Mouse (Mus musculus): ENCODE measurements at regions not wholly inside any gene's neighbourhood (a gene's known extent, or its start where the extent isn't known, plus 50 kb on each side); places are given as distances from the start of the nearest gene placed in this dataset.

DNA sequence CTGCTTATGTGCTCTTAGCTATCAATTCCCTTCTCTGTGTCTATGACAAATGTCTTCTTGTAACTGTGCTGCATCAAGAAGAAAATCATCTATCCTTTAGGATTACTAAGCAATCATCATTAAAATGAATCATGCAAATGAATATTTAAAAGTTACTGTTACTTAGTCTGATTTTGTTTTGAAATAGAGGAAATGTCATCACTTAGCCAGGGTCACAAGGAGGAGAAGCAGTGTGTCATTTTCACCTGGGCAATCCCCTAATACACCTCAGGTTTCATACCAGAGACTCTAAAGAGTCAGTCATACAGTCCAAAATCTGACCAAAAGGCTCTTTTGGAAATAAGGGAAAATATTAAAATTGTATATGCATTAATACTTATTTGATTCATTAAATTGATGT is 74.2 kb upstream of the Klf6 start:
- Histone ChIP-seq H3K27ac (no peak overlapping the region), H3K9me3 (no peaks in the 10 kb centered on the region), H3K9ac (replicated peaks) (no peak overlapping the region), H3K27me3 (no peaks in the 10 kb centered on the region), H3K4me1 (replicated peaks) (no peaks in the 10 kb centered on the region), H3K4me3 (replicated peaks) (no peak overlapping the region), H3K36me3 (no peaks in the 10 kb centered on the region), H3K4me2 (replicated peaks) (no peak overlapping the region)
- no peak for ATAC-seq

DNA sequence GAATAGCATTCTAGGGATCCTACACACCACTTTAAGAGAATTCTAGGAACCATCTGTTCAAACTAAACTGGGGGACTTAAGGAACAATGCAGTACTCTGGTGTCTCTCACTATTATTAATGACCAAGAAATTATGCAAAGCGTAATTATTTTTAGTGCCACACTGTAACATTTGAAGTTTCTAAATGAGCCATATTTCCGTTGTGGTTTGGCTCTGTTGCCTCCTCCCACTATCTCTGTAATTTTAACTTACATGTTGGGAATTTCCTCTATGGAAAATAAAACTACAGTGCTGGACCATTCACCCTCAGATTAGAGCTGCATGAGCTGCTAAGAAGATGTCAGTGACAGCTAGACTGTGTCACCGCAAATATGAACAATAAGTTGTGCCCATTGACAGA is 72.0 kb upstream of the Klf6 start:
- Histone ChIP-seq H3K9me3 (no peaks in the 10 kb centered on the region), H3K4me2 (replicated peaks) (no peak overlapping the region), H3K27me3 (no peaks in the 10 kb centered on the region), H3K27ac (no peak overlapping the region), H3K36me3 (no peaks in the 10 kb centered on the region), H3K4me3 (replicated peaks) (no peak overlapping the region), H3K4me1 (replicated peaks) (no peaks in the 10 kb centered on the region), H3K9ac (replicated peaks) (no peak overlapping the region)
- WGBS, result 85% methylated on average over 3 of the region's 3 CpGs
- no peak for ATAC-seq

DNA sequence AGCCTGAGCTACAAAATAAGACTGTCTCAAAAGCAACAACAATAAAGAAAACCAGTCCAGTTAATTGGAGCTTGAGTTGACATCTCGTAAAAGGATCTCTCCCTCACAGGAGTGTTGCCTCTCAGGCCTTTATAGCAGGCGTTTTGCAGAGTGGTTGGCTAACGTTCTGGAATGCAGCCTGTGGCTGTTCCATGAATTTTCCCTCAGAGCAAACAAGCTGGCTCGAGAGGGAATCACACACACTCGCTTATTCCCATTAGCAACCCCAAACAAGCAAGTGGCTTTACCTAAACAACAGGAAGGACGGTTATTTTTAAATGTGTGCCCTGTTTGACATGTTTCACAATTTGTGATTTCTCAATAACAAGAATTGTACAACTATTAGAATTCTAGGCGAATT is 59.2 kb upstream of the Klf6 start:
- no peak for ATAC-seq
- Histone ChIP-seq H3K4me1 (replicated peaks) (peaks cover 4% of the 10 kb centered on the region; the same call in 1 of the 2 replicates), H3K4me2 (replicated peaks) (no peak overlapping the region), H3K9me3 (no peaks in the 10 kb centered on the region), H3K27me3 (no peaks in the 10 kb centered on the region), H3K27ac (no peak overlapping the region), H3K4me3 (replicated peaks) (no peak overlapping the region), H3K9ac (replicated peaks) (no peak overlapping the region), H3K36me3 (no peaks in the 10 kb centered on the region)
- 62% methylated on average over 7 of the region's 7 CpGs for WGBS

DNA sequence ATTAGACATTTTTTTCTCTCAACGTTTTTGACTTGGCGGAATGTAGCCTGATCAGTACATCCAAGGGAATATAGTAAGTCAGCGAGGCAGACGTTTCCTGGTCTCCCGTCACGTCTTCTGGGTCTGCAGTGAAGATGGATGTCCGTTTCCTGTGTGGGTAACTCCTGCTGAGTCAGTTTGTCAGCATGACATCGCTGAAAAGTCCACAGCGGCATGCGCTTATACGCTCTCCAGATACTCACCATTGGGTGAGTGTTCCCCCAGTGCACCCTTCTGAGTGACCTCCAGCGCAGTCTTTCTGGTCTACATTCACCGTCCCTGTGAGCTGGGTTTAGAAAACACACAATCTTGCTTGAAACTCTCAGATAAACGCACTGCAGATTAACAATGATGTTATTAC is 58.5 kb upstream of the Klf6 start:
- no peak overlapping the region for H3K4me2 ChIP-seq (replicated peaks)
- H3K4me1 ChIP-seq (replicated peaks), result peaks cover 4% of the 10 kb centered on the region; the same call in 1 of the 2 replicates

DNA sequence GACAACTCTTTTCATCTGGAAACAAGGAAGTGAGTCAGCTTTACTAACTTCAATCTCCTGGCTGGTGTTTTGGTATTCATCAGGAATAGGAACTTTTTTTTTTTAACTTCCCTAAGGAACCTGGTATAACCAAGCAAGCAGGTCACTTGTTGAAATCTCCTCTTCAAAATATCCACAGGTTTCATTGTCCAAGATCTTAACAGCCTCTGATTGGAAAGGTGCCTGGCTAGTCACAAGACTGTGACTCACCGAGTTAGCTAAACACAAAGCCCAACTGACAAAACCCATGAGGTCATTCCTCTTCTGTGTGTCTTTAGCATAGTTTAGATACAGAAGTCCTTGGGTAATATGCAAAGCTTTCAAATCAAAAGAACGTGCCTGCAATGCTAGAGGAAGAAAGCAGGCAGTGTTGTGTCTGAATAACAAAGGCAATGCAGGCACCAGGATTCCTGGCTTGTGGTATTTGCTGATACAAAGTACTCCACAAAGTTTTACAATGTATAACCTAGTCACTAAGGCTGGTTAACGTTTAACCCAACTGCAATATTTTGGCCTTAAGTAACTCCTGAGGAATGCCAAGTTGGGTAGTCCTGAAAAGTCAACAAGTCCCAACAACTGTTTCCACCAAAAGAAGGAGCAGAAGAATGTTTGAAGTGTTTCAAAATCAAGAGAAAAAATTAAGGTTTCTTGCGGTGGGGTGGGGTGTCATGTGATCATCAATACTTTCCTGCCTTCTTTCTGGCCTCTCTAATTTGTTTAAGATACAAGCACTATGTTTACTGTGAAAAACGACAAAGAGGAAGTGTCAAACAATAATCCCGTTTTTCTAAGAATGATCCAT is 57.5 kb upstream of the Klf6 start:
- no peak overlapping the region for H3K9ac ChIP-seq (replicated peaks)
- H3K4me1 ChIP-seq (replicated peaks), result peaks cover 4% of the 10 kb centered on the region; the same call in 1 of the 2 replicates
- no peak for ATAC-seq
- WGBS, result 12% methylated on average over 6 of the region's 6 CpGs
- no peak overlapping the region for H3K4me3 ChIP-seq (replicated peaks)
- no peaks in the 10 kb centered on the region for H3K36me3 ChIP-seq
- no peak overlapping the region for H3K4me2 ChIP-seq (replicated peaks)
- no peak overlapping the region for H3K27ac ChIP-seq
- H3K27me3 ChIP-seq, result no peaks in the 10 kb centered on the region
- no peaks in the 10 kb centered on the region for H3K9me3 ChIP-seq

More for the DNA sequence above, 58.5 kb upstream of the Klf6 start:
- no peaks in the 10 kb centered on the region for H3K36me3 ChIP-seq
- H3K27me3 ChIP-seq, result no peaks in the 10 kb centered on the region
- H3K4me3 ChIP-seq (replicated peaks), result no peak overlapping the region
- no peak for ATAC-seq
- WGBS, result 71% methylated on average over 14 of the region's 14 CpGs
- H3K9ac ChIP-seq (replicated peaks), result no peak overlapping the region
- no peaks in the 10 kb centered on the region for H3K9me3 ChIP-seq
- H3K27ac ChIP-seq, result no peak overlapping the region

DNA sequence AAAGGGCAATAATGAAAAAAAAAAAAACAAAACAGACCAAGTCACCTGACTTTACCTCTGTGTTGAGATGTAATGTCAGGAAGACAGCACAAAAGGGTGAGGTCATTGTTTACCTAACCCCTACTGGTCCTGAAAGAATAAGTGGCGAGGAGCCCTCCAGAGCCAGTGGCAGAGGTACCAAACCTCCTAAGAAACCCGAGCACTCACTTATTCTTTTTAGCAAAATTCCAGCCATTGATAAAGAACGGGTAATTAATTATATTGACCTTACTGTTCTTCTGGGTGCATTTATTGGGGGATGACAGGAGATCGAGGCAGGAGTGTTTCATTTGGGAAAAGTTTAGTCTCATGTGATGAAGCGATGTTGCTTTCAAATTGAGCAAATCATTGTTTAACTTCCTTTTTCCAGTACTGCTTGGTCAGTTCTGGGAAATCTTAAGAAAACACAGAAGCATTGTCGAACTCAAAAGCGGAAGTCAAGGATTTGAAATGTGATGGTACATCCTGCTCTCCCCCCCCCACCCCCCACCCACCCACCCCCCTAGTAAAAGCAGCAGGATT is 56.8 kb upstream of the Klf6 start:
- Histone ChIP-seq H3K9me3 (no peaks in the 10 kb centered on the region), H3K27ac (no peak overlapping the region), H3K4me3 (replicated peaks) (no peak overlapping the region), H3K4me2 (replicated peaks) (no peak overlapping the region), H3K27me3 (no peaks in the 10 kb centered on the region), H3K9ac (replicated peaks) (no peak overlapping the region), H3K36me3 (no peaks in the 10 kb centered on the region), H3K4me1 (replicated peaks) (peaks cover 4% of the 10 kb centered on the region; the same call in 1 of the 2 replicates)
- WGBS, result 26% methylated on average over 7 of the region's 7 CpGs
- ATAC-seq, result no peak

DNA sequence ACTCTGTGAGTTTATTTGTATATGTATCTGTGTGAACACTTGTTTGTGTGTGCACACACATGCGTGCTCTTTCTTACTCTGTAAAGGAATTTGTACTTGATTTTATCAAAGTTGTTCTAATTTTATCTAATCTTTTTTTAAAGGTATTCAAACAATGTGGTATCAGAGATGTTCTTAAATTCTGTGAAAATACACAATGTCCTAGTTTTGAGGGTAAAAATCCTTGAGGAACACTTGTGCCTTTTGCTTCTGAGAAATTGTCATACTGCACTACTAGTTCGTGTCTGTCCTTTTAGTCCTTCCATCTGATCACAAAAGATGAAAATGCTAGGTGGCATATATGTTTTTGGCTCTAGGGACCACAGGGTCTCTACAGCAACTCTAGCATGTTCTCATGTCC is 52.9 kb upstream of the Klf6 start:
- ATAC-seq, result no peak
- H3K4me2 ChIP-seq (replicated peaks), result no peak overlapping the region
- no peak overlapping the region for H3K27ac ChIP-seq
- H3K9me3 ChIP-seq, result no peaks in the 10 kb centered on the region
- no peak overlapping the region for H3K4me3 ChIP-seq (replicated peaks)
- no peaks in the 10 kb centered on the region for H3K27me3 ChIP-seq
- H3K4me1 ChIP-seq (replicated peaks), result peaks cover 4% of the 10 kb centered on the region; the same call in 1 of the 2 replicates
- no peak overlapping the region for H3K9ac ChIP-seq (replicated peaks)
- H3K36me3 ChIP-seq, result no peaks in the 10 kb centered on the region
- WGBS, result 90% methylated on average over 2 of the region's 2 CpGs
